Mouse (Mus musculus) kidney, adult 2 months (tissue): ENCODE data around the gene Snx5.

Source experiments
- CTCF ChIP-seq: fragments of 200-500 bp; conservative IDR thresholded peaks from 2 replicates; pipeline ENCODE4 v1.5.1; 2011; ENCODE audit warnings: low read depth, mild to moderate bottlenecking, control low read depth, low read length, moderate library complexity, mixed read lengths; ENCODE audit not compliant: insufficient read depth, insufficient read length
- POLR2A ChIP-seq: fragments of 200-500 bp; IDR thresholded peaks from one replicate; pipeline ENCODE4 v1.6.1; 2011; ENCODE audit warnings: low read depth, low read length, control low read depth

GRCm38 (mm10) chr2:144248613-144249376, 21.9 kb downstream of the Snx5 start:
- TF ChIP-seq CTCF (no peak), POLR2A (no peak)
